Mouse (Mus musculus) ovary, postnatal 36 days (tissue): Measurements from ENCODE around the gene Bmp4.

ENCODE experiments used
- DNase-seq: peaks from one replicate; pipeline ENCODE4 v3.0.0; 2022; ENCODE audit warnings: low spot score, mixed read lengths

The Bmp4 gene

GRCm38 (mm10) chr14:46385701-46386477 lies 4.6 kb downstream of the Bmp4 start:
- DNase-seq, result no peak

GRCm38 (mm10) chr14:46384946-46385691 lies 5.3 kb downstream of the Bmp4 start:
- no peak for DNase-seq

GRCm38 (mm10) chr14:46381457-46381856 lies 9.0 kb downstream of the Bmp4 start:
- no peak for DNase-seq

- DNase-seq, result no peak
Measured at GRCm38 (mm10) chr14:46380286-46380721, 10.2 kb downstream of the Bmp4 start.

- no peak for DNase-seq
Measured at GRCm38 (mm10) chr14:46379285-46379684, 11.2 kb downstream of the Bmp4 start, which contains the start of gene Gm15217. Gm15217 (plus strand) TSS chr14:46379414.

- DNase-seq, result no peak
Measured at GRCm38 (mm10) chr14:46375796-46376195, 14.7 kb downstream of the Bmp4 start.

- DNase-seq, result no peak
Measured at GRCm38 (mm10) chr14:46372452-46372851, 18.0 kb downstream of the Bmp4 start.

GRCm38 (mm10) chr14:46363209-46363608 lies 27.3 kb downstream of the Bmp4 start:
- no peak for DNase-seq

GRCm38 (mm10) chr14:46357696-46358095 lies 32.8 kb downstream of the Bmp4 start:
- DNase-seq, result no peak

GRCm38 (mm10) chr14:46357286-46357685 lies 33.2 kb downstream of the Bmp4 start:
- no peak for DNase-seq

- no peak for DNase-seq
Measured at GRCm38 (mm10) chr14:46344750-46345149, 45.7 kb downstream of the Bmp4 start.

GRCm38 (mm10) chr14:46338801-46339200 lies 51.7 kb downstream of the Bmp4 start:
- no peak for DNase-seq
